Mouse (Mus musculus) MEL (cell line): Measurements from ENCODE around the gene Zfp697. TPM values are rescaled to one million over a fixed set of nuclear protein-coding genes. Genes with fewer than 3 reads are reported as not detected.

ENCODE experiments used
- DNase-seq: peaks from one replicate; pipeline ENCODE4 v3.0.0; 2011; ENCODE audit warnings: low read depth, low spot score
- H3K27ac ChIP-seq: 2 replicates; pipeline ENCODE4 v1.5.1; 2012; ENCODE audit warnings: low read depth, mild to moderate bottlenecking, control low read depth, low read length, moderate library complexity; ENCODE audit not compliant: control insufficient read depth
- H3K27me3 ChIP-seq, 2 experiments: fragments of 150-350 bp in 1 of 2; sonication (generic) in 1 of 2; 2 replicates each; pipeline ENCODE4 v1.6.1; 2012; ENCODE audit warnings: low read length in 2 of 2, mild to moderate bottlenecking in 2 of 2, improper control_type of control experiment in 1 of 2, moderate library complexity in 1 of 2; ENCODE audit not compliant: insufficient read depth in 2 of 2, control insufficient read depth in 1 of 2
- H3K36me3 ChIP-seq, 2 experiments: 2 replicates each; pipeline ENCODE4 v1.6.1; 2012 to 2014; ENCODE audit warnings: low read length in 2 of 2, improper control_type of control experiment in 1 of 2, inconsistent platforms in 1 of 2, mild to moderate bottlenecking in 1 of 2; ENCODE audit not compliant: insufficient read depth in 2 of 2, control insufficient read depth in 1 of 2
- H3K4me1 ChIP-seq, 2 experiments: fragments of 150-350 bp in 1 of 2; sonication (generic) in 1 of 2; 2 replicates each; pipeline ENCODE4 v1.6.1; 2012; ENCODE audit warnings: low read length in 2 of 2, improper control_type of control experiment in 1 of 2, mild to moderate bottlenecking in 1 of 2; ENCODE audit not compliant: insufficient read depth in 2 of 2, control insufficient read depth in 1 of 2
- H3K4me3 ChIP-seq, 2 experiments: fragments of 150-350 bp in 1 of 2; sonication (generic) in 1 of 2; 2 replicates each; pipeline ENCODE4 v1.5.1; 2012; ENCODE audit warnings: low read depth in 2 of 2, low read length in 2 of 2, mild to moderate bottlenecking in 2 of 2, moderate library complexity in 2 of 2, control low read depth in 1 of 2, improper control_type of control experiment in 1 of 2; ENCODE audit not compliant: control insufficient read depth in 1 of 2, insufficient read depth in 1 of 2
- H3K79me2 ChIP-seq: 2 replicates; pipeline ENCODE4 v1.6.1; 2012; ENCODE audit warnings: mild to moderate bottlenecking, low read length, moderate library complexity; ENCODE audit not compliant: control insufficient read depth, poor library complexity, insufficient read depth
- H3K9ac ChIP-seq: 2 replicates; pipeline ENCODE4 v1.6.1; 2012; ENCODE audit warnings: low read depth, mild to moderate bottlenecking, control low read depth, low read length, moderate library complexity; ENCODE audit not compliant: control insufficient read depth, poor library complexity, severe bottlenecking
- H3K9me3 ChIP-seq: fragments of 150-350 bp; sonication (generic); replicated peaks from 2 replicates; pipeline ENCODE4 v1.6.1; 2012; ENCODE audit warnings: mild to moderate bottlenecking, low read length, improper control_type of control experiment, moderate library complexity; ENCODE audit not compliant: insufficient read depth
- BHLHE40 ChIP-seq: IDR thresholded peaks from 2 replicates; pipeline ENCODE4 v1.6.1; 2012; ENCODE audit warnings: low read depth, mild to moderate bottlenecking, inconsistent platforms, low read length, improper control_type of control experiment, borderline replicate concordance
- CTCF ChIP-seq, 3 experiments: IDR thresholded peaks in 2 of 3; conservative IDR thresholded peaks in 1 of 3; 2 replicates each; pipeline ENCODE4 v1.5.1; 2011 to 2012; ENCODE audit warnings: low read length in 3 of 3, low read depth in 2 of 3, mild to moderate bottlenecking in 2 of 3, improper control_type of control experiment in 1 of 3, inconsistent platforms in 1 of 3, mixed read lengths in 1 of 3, moderate library complexity in 1 of 3; ENCODE audit not compliant: control insufficient read depth in 1 of 3, insufficient read depth in 1 of 3, poor library complexity in 1 of 3, severe bottlenecking in 1 of 3
- E2F4 ChIP-seq: IDR thresholded peaks from 2 replicates; pipeline ENCODE4 v1.6.1; 2011; ENCODE audit warnings: low read depth, low read length, improper control_type of control experiment, borderline replicate concordance
- ELF1 ChIP-seq: IDR thresholded peaks from 2 replicates; pipeline ENCODE4 v1.6.1; 2014; ENCODE audit warnings: low read depth, mild to moderate bottlenecking, inconsistent platforms, low read length, improper control_type of control experiment, moderate library complexity
- EP300 ChIP-seq, 2 experiments: IDR thresholded peaks; 2 replicates each; pipeline ENCODE4 v1.6.1; 2011; ENCODE audit warnings: improper control_type of control experiment in 2 of 2, low read length in 2 of 2, low read depth in 1 of 2, mild to moderate bottlenecking in 1 of 2
- ETS1 ChIP-seq: IDR thresholded peaks from 2 replicates; pipeline ENCODE4 v1.6.1; 2012; ENCODE audit warnings: low read depth, mild to moderate bottlenecking, inconsistent platforms, low read length, improper control_type of control experiment, moderate library complexity
- GABPA ChIP-seq: IDR thresholded peaks from 2 replicates; pipeline ENCODE4 v1.6.1; 2012; ENCODE audit warnings: low read depth, mild to moderate bottlenecking, inconsistent platforms, low read length, improper control_type of control experiment, moderate library complexity
- JUND ChIP-seq: IDR thresholded peaks from 2 replicates; pipeline ENCODE4 v1.6.1; 2011; ENCODE audit warnings: low read depth, mild to moderate bottlenecking, improper control_type of control experiment, low read length
- KAT2A ChIP-seq: conservative IDR thresholded peaks from 2 replicates; pipeline ENCODE4 v1.6.1; 2012; ENCODE audit warnings: low read depth, low read length, improper control_type of control experiment, inconsistent platforms
- MAFK ChIP-seq: IDR thresholded peaks from 2 replicates; pipeline ENCODE4 v1.6.1; 2011; ENCODE audit warnings: low read depth, mild to moderate bottlenecking, low read length, improper control_type of control experiment, borderline replicate concordance
- MAX ChIP-seq: IDR thresholded peaks from 2 replicates; pipeline ENCODE4 v1.6.1; 2011; ENCODE audit warnings: low read length, improper control_type of control experiment
- MAZ ChIP-seq: IDR thresholded peaks from 2 replicates; pipeline ENCODE4 v1.6.1; 2012; ENCODE audit warnings: low read depth, mild to moderate bottlenecking, inconsistent platforms, low read length, improper control_type of control experiment
- MEF2A ChIP-seq: IDR thresholded peaks from 2 replicates; pipeline ENCODE4 v1.6.1; 2014; ENCODE audit warnings: low read depth, mild to moderate bottlenecking, inconsistent platforms, low read length, improper control_type of control experiment; ENCODE audit not compliant: poor library complexity, insufficient replicate concordance, severe bottlenecking; ENCODE audit errors: extremely low read depth
- MXI1 ChIP-seq: IDR thresholded peaks from 2 replicates; pipeline ENCODE4 v1.6.1; 2011; ENCODE audit warnings: mild to moderate bottlenecking, low read depth, low read length, improper control_type of control experiment
- MYB ChIP-seq: IDR thresholded peaks from 2 replicates; pipeline ENCODE4 v1.6.1; 2011; ENCODE audit warnings: mild to moderate bottlenecking, low read depth, low read length, improper control_type of control experiment
- NRF1 ChIP-seq: IDR thresholded peaks from 2 replicates; pipeline ENCODE4 v1.6.1; 2014; ENCODE audit warnings: low read depth, mild to moderate bottlenecking, inconsistent platforms, low read length, improper control_type of control experiment, moderate library complexity; ENCODE audit not compliant: poor library complexity, insufficient read depth, severe bottlenecking
- POLR2A ChIP-seq, 2 experiments: IDR thresholded peaks; 2 replicates each; pipeline ENCODE4 v1.6.1; 2011 to 2012; ENCODE audit warnings: low read length in 2 of 2, mild to moderate bottlenecking in 2 of 2, control low read depth in 1 of 2, improper control_type of control experiment in 1 of 2, low read depth in 1 of 2, moderate library complexity in 1 of 2; ENCODE audit not compliant: control insufficient read depth in 1 of 2, insufficient read depth in 1 of 2, poor library complexity in 1 of 2
- POLR2AphosphoS2 ChIP-seq: IDR thresholded peaks from 2 replicates; pipeline ENCODE4 v1.6.1; 2011; ENCODE audit warnings: low read length, improper control_type of control experiment
- SIN3A ChIP-seq: IDR thresholded peaks from 2 replicates; pipeline ENCODE4 v1.6.1; 2012; ENCODE audit warnings: low read length, improper control_type of control experiment, inconsistent platforms
- SMC3 ChIP-seq: IDR thresholded peaks from 2 replicates; pipeline ENCODE4 v1.6.1; 2011; ENCODE audit warnings: low read depth, low read length, improper control_type of control experiment
- UBTF ChIP-seq: IDR thresholded peaks from 2 replicates; pipeline ENCODE4 v1.6.1; 2012; ENCODE audit warnings: low read depth, mild to moderate bottlenecking, inconsistent platforms, low read length, improper control_type of control experiment, moderate library complexity, borderline replicate concordance; ENCODE audit not compliant: insufficient read depth
- USF1 ChIP-seq: IDR thresholded peaks from 2 replicates; pipeline ENCODE4 v1.6.1; 2014; ENCODE audit warnings: low read depth, mild to moderate bottlenecking, inconsistent platforms, low read length, improper control_type of control experiment, moderate library complexity
- USF2 ChIP-seq, 2 experiments: IDR thresholded peaks; 2 replicates each; pipeline ENCODE4 v1.6.1; 2011 to 2012; ENCODE audit warnings: improper control_type of control experiment in 2 of 2, low read length in 2 of 2, borderline replicate concordance in 1 of 2, inconsistent platforms in 1 of 2, low read depth in 1 of 2, mild to moderate bottlenecking in 1 of 2; ENCODE audit not compliant: insufficient read depth in 1 of 2
- ZC3H11A ChIP-seq: IDR thresholded peaks from 2 replicates; pipeline ENCODE4 v1.6.1; 2012; ENCODE audit warnings: low read depth, mild to moderate bottlenecking, inconsistent platforms, low read length, improper control_type of control experiment
- ZMIZ1 ChIP-seq: IDR thresholded peaks from 2 replicates; pipeline ENCODE4 v1.6.1; 2012; ENCODE audit warnings: low read depth, mild to moderate bottlenecking, inconsistent platforms, low read length, improper control_type of control experiment, moderate library complexity
- polyA plus RNA-seq, 2 experiments: library from polyadenylated mRNA; stranded (reverse) in 1 of 2; unstranded in 1 of 2; fragments of >175 nt in 1 of 2; fragments of >200 nt in 1 of 2; gene quantifications; 2 replicates each; pipeline versions ENCODE4 v1.2.1 to v1.2.4; 2012; ENCODE audit warnings: low replicate concordance in 2 of 2, low read depth in 1 of 2; ENCODE audit not compliant: insufficient read length in 2 of 2, insufficient read depth in 1 of 2, missing spikeins in 1 of 2
- total RNA-seq: library from RNA; depleted of rRNA; stranded (reverse); fragments of 300-350 nt; gene quantifications from 2 replicates; pipeline ENCODE4 v1.2.3, GENCODE M21; 2012

Zfp697 gene
- total and polyA plus RNA-seq, 3 experiments, result 0.04 TPM; not detected in 2

- TF ChIP-seq KAT2A (no peak), JUND (no peak), MAX (no peak), BHLHE40 (no peak), GABPA (no peak), ZMIZ1 (no peak), POLR2AphosphoS2 (no peak), ELF1 (no peak), MAFK (no peak), SMC3 (no peak), MAZ (no peak), EP300 (IDR thresholded peaks at IDR 0.05; ENCODE audit: low read depth in 1 of 2, low read length in 2 of 2) (no peak), MXI1 (no peak)
- no peak for DNase-seq
- Histone ChIP-seq H3K4me3 (no peak overlapping the region), H3K9ac (no peak overlapping the region), H3K9me3 (no peaks in the 10 kb centered on the region), H3K4me1 (no peaks in the 10 kb centered on the region), H3K27me3 (no peaks in the 10 kb centered on the region), H3K36me3 (no peaks in the 10 kb centered on the region), H3K27ac (no peak overlapping the region), H3K79me2 (no peaks in the 10 kb centered on the region)
These were observed 398.7 kb downstream of the Zfp697 start for GRCm38 (mm10) chr3:98780921-98781320.

DNA sequence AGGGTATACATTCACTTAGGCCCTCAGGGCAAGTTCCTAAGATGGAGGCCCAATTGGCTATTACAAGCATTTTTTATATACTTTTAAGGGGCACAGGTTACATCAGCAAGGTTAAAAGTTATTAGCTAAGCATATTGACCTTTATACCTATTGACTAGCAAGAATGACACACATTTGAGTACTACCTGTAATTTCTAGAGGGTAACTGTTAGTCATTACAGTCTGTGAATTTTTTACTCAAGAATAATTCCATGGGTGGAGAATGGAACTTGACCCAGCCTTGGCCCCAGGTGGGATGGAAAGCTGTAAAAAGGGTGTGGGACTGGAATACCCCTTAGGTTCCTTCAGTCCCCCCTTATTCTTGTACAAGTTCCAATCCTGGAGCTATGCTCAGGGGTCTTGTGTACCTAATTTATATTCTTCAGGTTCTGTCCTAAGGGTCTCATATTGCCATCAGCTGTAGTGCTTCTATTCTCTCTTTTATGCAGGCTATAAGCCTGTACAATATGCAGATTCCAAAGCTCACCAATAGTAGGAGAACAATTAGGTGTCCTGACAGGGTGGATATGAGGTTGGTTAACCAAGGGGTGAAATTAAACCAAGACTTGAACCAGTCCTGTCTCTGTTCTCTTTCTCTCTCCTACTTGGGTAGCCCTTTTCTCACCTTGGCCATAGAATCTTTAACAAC lies 400.1 kb downstream of the Zfp697 start:
- H3K4me1 ChIP-seq, result no peaks in the 10 kb centered on the region
- H3K79me2 ChIP-seq, result no peaks in the 10 kb centered on the region
- no peak overlapping the region for H3K27ac ChIP-seq
- H3K36me3 ChIP-seq, result no peaks in the 10 kb centered on the region
- H3K4me3 ChIP-seq, result no peak overlapping the region
- no peaks in the 10 kb centered on the region for H3K27me3 ChIP-seq
- no peak for DNase-seq
- TF ChIP-seq EP300 (IDR thresholded peaks at IDR 0.05; ENCODE audit: low read depth in 1 of 2, low read length in 2 of 2) (no peak), E2F4 (no peak), ETS1 (no peak), ZMIZ1 (no peak), SIN3A (no peak), UBTF (no peak), NRF1 (no peak), CTCF (IDR thresholded peaks at IDR 0.05 in 2 of 3, conservative IDR thresholded peaks at IDR 0.05 in 1 of 3; ENCODE audit: control insufficient read depth in 1 of 3, insufficient read depth in 1 of 3, low read depth in 2 of 3, low read length in 3 of 3, poor library complexity in 1 of 3, severe bottlenecking in 1 of 3) (no peak), POLR2A (IDR thresholded peaks at IDR 0.05; ENCODE audit: control insufficient read depth in 1 of 2, insufficient read depth in 1 of 2, low read depth in 1 of 2, low read length in 2 of 2, poor library complexity in 1 of 2) (no peak), MYB (no peak), POLR2AphosphoS2 (no peak), MEF2A (no peak), USF1 (no peak), USF2 (IDR thresholded peaks at IDR 0.05; ENCODE audit: borderline replicate concordance in 1 of 2, insufficient read depth in 1 of 2, low read depth in 1 of 2, low read length in 2 of 2) (no peak), BHLHE40 (no peak), ZC3H11A (no peak)
- TF ChIP-seq, all 39 proteins: peak for 0
- no peak overlapping the region for H3K9ac ChIP-seq
- no peaks in the 10 kb centered on the region for H3K9me3 ChIP-seq
